Mouse (Mus musculus): Measurements from ENCODE around the gene Arhgap6. TPM values are rescaled to one million over a fixed set of nuclear protein-coding genes. Genes with fewer than 3 reads are reported as not detected.
A peak's percentile ranks its signal among the peaks of the same experiment; 100 is the strongest.
"Not testable (repeated sequence)": the region's sequence is repeated elsewhere in the genome, so short reads cannot be mapped to it uniquely, and the experiment has no call there.

The Arhgap6 gene
- polyA plus RNA-seq, 1 experiment from 2014 or later = 16.5 TPM

DNA sequence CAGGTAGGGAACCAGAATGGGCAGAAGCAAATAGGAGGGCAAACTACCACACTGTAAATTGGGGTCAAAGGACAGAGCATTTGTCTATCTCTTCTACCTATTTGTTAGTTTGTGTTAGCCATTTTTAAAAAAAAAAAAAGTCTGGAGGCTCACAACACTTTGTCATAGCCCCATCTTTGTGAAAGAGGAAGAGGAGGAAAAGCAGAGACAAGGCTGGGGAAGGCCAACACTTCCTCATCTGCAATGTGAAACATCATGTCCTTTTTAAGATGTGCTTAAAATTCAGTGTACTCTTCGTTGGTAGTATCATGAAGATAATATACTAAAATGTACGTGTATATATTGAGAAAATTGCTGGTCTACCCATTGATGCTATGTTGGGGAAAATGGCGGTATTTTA is 466.1 kb downstream of the Arhgap6 start:
- Histone ChIP-seq H3K79me2 (ENCODE audit: inconsistent target) (no peaks in the 10 kb centered on the region), H3K36me3 (ENCODE audit: inconsistent target) (no peaks in the 10 kb centered on the region), H3K4me3 (ENCODE audit: inconsistent target) (no peak overlapping the region), H3K27ac (no peak overlapping the region)
- WGBS (ENCODE audit: missing documents) = 64% methylated on average over 3 of the region's 3 CpGs

DNA sequence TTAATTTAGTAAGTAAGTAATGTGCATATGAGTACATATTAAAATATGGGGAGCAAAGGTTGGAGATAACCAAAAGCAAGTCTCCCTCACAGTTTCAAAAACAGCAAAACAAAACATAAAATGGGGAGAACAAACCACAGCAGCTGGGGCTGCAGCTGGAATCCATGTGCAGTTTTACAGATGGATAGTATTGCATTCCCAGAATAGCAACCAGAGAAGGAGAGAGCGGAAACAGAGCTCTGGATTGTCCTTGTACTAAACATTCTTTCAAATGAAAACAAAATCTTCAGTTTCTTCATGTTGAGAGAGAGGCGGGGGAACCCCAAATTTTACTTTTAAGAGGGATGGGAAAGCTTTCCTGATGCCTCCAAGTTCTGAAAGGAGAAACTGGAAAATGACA is 467.3 kb downstream of the Arhgap6 start:
- Histone ChIP-seq H3K4me3 (ENCODE audit: inconsistent target) (no peak overlapping the region), H3K27ac (no peak overlapping the region), H3K79me2 (ENCODE audit: inconsistent target) (no peaks in the 10 kb centered on the region), H3K36me3 (ENCODE audit: inconsistent target) (no peaks in the 10 kb centered on the region)
- 85% methylated on average over 2 of the region's 2 CpGs for WGBS (ENCODE audit: missing documents)

DNA sequence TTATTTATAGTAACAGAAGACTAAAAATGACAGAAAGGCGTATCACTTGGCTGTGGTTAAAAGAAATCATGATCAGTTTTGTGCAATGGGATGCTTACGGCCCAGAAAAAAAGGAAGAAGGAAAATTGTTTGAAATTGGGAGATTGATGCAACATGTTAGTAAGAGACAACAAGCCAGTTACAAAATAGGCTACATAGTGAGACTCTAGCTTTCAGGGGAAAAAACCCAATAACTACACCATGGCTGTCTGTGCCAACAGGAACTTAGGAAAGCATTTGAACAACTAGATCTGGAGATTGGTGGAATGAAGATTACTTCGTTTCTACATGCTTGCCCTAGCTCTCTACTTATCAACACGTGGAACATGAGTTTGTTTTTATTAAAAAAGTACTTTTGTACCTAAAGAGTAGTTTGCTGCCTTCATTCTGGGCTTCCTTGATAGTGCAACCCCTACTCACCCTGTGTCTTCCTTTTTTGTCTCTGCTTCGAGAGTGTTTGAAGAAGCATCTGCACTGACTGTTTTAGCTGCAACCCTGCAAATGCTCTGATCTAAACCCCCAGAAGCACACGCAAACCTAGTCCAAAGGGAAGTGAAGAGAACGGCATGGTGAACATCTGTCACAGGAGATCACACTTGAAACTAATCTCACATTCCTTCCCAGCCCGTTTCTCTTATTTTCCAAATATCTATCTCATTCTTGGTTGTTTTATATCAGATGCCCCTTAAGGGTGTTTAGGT is 468.7 kb downstream of the Arhgap6 start:
- no peak overlapping the region for H3K27ac ChIP-seq
- 55% methylated on average over 8 of the region's 8 CpGs for WGBS (ENCODE audit: missing documents)
- no peak overlapping the region for H3K4me3 ChIP-seq (ENCODE audit: inconsistent target)
- H3K79me2 ChIP-seq (ENCODE audit: inconsistent target) = no peaks in the 10 kb centered on the region
- H3K36me3 ChIP-seq (ENCODE audit: inconsistent target) = no peaks in the 10 kb centered on the region

DNA sequence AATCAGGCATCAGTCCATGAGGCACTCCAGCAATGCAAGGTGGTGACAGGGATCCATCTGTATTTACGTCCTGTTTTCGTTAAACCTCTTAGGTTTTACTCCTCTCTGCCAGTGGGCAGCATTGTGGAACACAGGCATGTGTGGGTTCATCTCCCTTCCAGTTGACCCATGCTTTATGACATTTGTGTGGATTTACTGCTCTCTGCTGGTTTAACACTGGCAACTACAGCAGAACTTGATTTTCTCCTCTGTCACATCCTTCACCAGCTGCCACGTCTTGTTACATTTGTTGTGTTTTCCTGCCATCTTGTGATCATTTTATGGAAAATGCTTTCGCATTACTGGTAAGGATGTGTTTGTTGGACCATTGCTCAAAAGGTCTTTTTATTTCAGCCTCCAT is 504.7 kb downstream of the Arhgap6 start:
- Histone ChIP-seq H3K36me3 (ENCODE audit: inconsistent target) (no peaks in the 10 kb centered on the region), H3K27ac (no peak overlapping the region), H3K4me3 (ENCODE audit: inconsistent target) (no peak overlapping the region), H3K79me2 (ENCODE audit: inconsistent target) (no peaks in the 10 kb centered on the region)
- 83% methylated on average over 4 of the region's 4 CpGs for WGBS (ENCODE audit: missing documents)

DNA sequence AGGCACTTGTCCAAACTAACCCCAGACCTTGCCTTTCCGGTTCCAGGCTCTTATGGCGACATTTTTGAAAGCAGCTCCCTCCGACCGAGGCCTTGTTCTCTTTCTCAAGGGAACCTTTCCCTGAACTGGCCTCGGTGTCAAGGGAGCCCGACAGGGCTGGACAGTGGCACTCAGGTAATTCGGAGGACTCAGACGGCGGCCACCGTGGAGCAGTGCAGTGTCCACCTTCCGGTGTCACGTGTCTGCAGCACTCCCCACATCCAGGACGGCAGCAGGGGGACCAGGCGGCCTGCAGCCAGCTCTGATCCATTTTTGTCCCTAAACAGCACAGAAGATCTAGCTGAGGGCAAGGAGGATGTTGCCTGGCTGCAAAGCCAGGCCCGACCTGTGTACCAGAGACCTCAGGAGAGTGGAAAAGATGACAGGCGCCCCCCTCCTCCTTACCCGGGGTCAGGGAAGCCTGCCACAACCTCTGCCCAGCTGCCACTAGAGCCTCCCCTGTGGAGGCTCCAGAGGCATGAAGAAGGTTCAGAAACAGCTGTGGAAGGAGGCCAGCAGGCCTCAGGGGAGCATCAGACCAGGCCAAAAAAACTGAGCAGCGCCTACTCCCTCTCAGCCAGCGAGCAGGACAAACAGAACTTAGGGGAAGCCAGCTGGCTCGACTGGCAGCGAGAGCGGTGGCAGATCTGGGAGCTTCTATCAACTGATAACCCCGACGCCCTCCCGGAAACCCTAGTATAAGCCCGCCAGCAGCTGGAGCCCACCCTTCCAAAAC is 507.6 kb downstream of the Arhgap6 start:
- no peaks in the 10 kb centered on the region for H3K79me2 ChIP-seq (ENCODE audit: inconsistent target)
- H3K27ac ChIP-seq = no peak overlapping the region
- WGBS (ENCODE audit: missing documents) = 86% methylated on average over 23 of the region's 26 CpGs
- no peak overlapping the region for H3K4me3 ChIP-seq (ENCODE audit: inconsistent target)
- no peaks in the 10 kb centered on the region for H3K36me3 ChIP-seq (ENCODE audit: inconsistent target)

DNA sequence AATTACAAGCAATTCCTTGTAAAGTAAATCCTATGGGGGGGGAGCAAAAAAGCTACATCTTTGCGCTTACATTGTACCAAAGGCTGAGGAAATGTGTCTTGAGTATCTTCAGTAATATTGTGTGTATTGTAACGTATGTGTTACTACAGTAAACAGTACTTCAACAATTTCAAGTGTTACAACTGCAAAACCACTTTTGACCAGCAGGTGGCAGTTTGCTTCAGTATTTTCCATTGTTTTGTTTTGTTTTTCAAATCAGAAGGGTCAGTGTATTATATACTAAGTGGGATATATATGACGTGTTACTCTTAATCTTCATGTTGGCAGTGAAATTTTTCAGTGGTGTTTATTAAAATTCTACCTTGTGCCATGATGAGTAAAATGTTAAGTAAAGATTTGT is 509.0 kb downstream of the Arhgap6 start:
- no peak overlapping the region for H3K27ac ChIP-seq
- H3K4me3 ChIP-seq (ENCODE audit: inconsistent target) = no peak overlapping the region
- no peaks in the 10 kb centered on the region for H3K79me2 ChIP-seq (ENCODE audit: inconsistent target)
- no peaks in the 10 kb centered on the region for H3K36me3 ChIP-seq (ENCODE audit: inconsistent target)
- WGBS (ENCODE audit: missing documents) = 58% methylated on average over 3 of the region's 3 CpGs

DNA sequence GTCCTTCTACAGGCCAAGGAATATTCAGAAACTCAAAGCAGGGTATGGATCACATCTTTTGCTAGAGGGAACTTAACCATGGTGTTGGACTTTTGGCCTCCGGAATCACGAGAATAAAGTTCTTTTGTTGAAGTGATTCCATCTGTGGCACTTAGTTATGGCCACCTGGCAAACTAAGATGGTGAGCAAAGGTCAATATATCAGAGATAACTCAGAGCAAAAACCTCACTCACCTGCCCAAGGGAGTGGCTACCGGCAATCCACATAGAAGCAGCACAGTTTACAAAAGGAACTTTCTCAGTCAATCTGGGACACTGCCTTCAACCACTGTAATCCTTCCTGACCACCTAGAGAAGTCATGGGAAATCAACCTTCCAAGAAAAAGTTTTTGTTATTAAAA is 513.7 kb downstream of the Arhgap6 start:
- H3K79me2 ChIP-seq (ENCODE audit: inconsistent target) = no peaks in the 10 kb centered on the region
- no peak overlapping the region for H3K27ac ChIP-seq
- H3K4me3 ChIP-seq (ENCODE audit: inconsistent target) = no peak overlapping the region
- 94% methylated on average over 3 of the region's 3 CpGs for WGBS (ENCODE audit: missing documents)
- 0 out of 2 replicates have a peak, but pooled peaks cover 3% of the 10 kb centered on the region for H3K36me3 ChIP-seq (ENCODE audit: inconsistent target)

DNA sequence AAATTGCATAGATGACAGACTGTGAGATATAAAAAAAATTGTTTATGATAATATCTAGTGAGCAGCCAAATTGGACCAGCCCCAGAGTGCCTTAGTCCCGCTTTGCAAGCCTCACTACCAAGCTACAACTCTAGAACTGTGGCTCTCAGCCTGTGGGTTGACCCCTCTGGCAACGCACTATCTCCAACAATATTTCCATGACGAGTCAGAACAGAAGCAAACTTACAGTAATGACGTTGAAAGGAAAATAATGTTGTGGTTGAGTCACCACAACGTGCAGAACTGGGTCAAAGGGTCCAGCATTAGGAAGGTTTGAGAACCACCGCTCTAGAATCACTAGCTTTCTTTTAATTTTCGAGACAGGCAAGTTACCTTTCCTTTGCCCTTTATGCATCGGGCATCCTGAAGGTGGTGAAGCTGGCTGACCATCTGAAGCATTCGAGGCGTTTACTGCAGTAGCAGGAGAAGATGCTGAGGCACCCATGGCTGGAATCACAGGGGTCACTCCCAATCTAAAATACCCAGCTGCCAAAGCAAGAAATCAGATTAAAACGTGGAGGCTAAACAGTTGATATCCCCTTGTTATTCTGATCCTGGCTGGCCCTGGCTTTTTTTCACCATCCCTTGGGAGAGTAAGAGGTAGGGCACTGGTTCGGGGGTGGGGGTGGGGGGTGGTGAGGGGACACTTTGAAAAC is 524.3 kb downstream of the Arhgap6 start:
- no peaks in the 10 kb centered on the region for H3K36me3 ChIP-seq (ENCODE audit: inconsistent target)
- H3K27ac ChIP-seq = peak overlapping the region; percentile 45
- WGBS (ENCODE audit: missing documents) = 43% methylated on average over 10 of the region's 12 CpGs
- H3K79me2 ChIP-seq (ENCODE audit: inconsistent target) = peaks cover 21% of the 10 kb centered on the region; the same call in 1 of the 2 replicates
- peak overlapping the region; percentile 51 for H3K4me3 ChIP-seq (ENCODE audit: inconsistent target)

DNA sequence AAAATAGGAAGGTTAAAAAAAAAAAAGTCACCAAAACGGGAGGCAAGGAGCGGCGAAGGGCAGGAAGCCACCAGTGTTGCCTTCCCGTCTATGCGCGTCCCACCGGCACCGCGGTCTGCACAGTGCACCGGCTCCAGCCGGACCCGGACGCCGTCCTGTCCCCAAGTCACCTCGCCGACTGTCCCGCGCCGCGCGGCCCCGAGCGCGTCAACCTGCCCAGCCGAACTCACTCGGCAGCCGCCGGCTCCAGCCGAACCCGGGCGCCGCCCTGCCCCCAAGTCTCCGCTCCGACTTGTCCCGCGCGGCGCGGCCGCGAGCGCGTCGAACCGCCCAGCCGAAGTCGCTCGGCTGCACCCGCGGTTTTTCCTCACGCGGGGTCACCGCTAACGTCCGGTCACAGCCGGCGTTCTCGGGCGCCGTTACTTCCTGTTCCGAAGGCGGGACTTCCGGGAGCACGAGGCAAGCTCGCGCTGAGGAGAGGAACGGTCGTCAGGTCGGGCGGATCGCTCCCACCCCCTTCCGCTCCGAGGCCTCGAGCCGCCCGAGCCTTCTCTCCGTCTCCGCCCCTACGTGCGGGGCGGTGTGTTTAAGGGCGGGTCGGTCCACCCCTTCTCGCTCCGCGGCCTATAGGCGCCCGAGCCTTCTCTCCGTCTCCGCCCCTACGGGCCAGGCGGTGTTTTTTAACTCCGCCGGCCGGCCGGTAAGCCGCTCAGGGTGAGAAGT is 525.2 kb downstream of the Arhgap6 start, which contains the start of gene Hccs:
Hccs (minus strand) TSS at position 428 of the 723 bp plus-strand sequence.
- Histone ChIP-seq H3K27ac (peak within 1 kb of the TSS; percentile 45), H3K4me3 (ENCODE audit: inconsistent target) (peak within 1 kb of the TSS; percentile 51), H3K79me2 (ENCODE audit: inconsistent target) (peaks cover 21% of the 10 kb centered on the region; the same call in 1 of the 2 replicates), H3K36me3 (ENCODE audit: inconsistent target) (no peaks in the 10 kb centered on the region)
- WGBS (ENCODE audit: missing documents) = 21% methylated on average over 60 of the region's 97 CpGs

DNA sequence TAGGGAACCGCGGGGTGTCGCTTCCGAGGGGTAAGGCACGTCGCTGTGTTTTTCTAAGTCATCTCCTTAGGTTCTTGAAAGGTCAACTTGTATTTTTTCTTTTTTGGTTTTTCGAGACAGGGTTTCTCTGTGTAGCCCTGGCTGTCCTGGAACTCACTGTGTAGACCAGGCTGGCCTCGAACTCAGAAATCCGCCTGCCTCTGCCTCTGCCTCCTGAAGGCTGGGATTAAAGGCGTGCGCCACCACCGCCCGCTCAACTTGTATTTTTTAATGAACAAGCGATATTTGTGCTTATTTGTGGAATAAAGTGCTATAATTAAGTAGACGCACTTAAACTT is 525.7 kb downstream of the Arhgap6 start:
- H3K36me3 ChIP-seq (ENCODE audit: inconsistent target); H3K27ac ChIP-seq: not testable (repeated sequence)
- Histone ChIP-seq H3K4me3 (ENCODE audit: inconsistent target) (peak overlapping the region; percentile 25), H3K79me2 (ENCODE audit: inconsistent target) (peaks cover 21% of the 10 kb centered on the region; the same call in 1 of the 2 replicates)
- WGBS (ENCODE audit: missing documents) = 60% methylated on average over 10 of the region's 15 CpGs

DNA sequence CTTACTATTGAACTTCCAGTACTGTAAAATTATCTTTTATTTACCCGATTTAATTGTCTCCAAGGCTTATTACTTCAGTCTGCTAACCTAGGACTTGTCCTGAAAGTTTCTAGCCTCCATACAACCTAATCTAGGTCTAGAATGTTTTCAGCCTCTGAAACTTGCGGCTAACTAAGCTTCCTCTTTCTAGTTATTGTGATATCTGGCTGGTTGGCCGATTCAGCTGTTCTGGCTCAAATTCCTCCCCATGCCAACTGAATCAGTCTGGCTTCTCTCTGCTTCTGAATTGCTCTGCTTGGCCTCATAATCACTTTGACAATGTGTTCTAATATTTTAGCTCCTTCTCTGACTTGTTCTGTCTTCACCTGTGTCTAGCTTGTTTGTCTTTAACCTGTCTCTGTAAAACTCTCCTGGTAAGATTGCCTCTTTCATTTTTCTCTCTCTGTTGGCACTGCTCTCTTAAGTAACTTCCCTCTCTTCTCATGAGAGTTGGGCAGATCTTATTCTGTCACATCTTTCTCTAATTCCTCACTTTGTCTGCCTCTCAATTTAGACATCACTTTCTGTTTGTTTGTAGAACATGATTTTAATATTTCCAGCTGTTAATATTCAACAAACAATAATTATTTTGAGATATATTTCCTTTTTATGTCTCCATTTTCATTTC is 531.2 kb downstream of the Arhgap6 start:
- H3K27ac ChIP-seq = peak overlapping the region; percentile 38; the same call in 1 of the 2 replicates
- H3K36me3 ChIP-seq (ENCODE audit: inconsistent target) = no peaks in the 10 kb centered on the region
- no peaks in the 10 kb centered on the region for H3K79me2 ChIP-seq (ENCODE audit: inconsistent target)
- WGBS (ENCODE audit: missing documents) = 24% methylated on average over 3 of the region's 3 CpGs
- H3K4me3 ChIP-seq (ENCODE audit: inconsistent target) = no peak overlapping the region

DNA sequence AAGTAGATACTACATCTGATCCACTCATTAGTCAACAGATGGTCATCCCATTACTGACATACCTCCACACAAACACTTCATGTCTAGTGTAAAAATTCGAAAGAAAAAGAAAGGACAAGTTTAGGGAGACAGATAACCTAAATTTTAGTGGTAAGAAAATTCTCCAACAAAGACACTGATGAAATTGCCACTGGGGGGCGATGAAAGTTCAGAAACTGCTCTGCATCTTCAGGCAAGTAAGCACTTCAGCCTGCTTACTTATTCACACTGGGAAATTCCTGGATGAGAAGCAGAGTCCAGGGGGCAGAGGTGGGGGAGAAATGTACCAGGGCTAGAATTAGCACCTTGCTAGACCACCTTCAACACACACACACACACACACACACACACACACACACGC is 537.4 kb downstream of the Arhgap6 start:
- Histone ChIP-seq H3K79me2 (ENCODE audit: inconsistent target) (no peaks in the 10 kb centered on the region), H3K36me3 (ENCODE audit: inconsistent target) (no peaks in the 10 kb centered on the region), H3K4me3 (ENCODE audit: inconsistent target) (no peak overlapping the region), H3K27ac (no peak overlapping the region)
- 41% methylated on average over 3 of the region's 3 CpGs for WGBS (ENCODE audit: missing documents)

DNA sequence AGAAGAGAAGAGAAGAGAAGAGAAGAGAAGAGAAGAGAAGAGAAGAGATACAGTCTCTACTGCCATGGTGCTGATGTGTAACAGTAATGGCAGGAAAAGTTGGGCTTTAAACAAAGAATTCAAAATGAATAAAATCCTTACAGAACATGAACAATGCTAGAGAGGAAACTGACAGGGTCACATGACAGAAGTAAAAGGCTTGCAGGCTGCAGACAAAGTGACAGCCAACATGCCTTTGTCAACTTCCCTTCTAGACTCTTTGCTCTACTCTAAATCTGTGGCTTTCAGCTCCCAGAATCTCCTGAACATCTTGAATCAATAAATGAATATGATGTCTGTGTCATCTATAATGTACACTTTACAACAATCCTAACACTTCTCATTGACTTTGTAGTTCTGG is 542.7 kb downstream of the Arhgap6 start:
- H3K27ac ChIP-seq = no peak overlapping the region
- H3K4me3 ChIP-seq (ENCODE audit: inconsistent target) = no peak overlapping the region
- no peaks in the 10 kb centered on the region for H3K79me2 ChIP-seq (ENCODE audit: inconsistent target)
- H3K36me3 ChIP-seq (ENCODE audit: inconsistent target) = no peaks in the 10 kb centered on the region

DNA sequence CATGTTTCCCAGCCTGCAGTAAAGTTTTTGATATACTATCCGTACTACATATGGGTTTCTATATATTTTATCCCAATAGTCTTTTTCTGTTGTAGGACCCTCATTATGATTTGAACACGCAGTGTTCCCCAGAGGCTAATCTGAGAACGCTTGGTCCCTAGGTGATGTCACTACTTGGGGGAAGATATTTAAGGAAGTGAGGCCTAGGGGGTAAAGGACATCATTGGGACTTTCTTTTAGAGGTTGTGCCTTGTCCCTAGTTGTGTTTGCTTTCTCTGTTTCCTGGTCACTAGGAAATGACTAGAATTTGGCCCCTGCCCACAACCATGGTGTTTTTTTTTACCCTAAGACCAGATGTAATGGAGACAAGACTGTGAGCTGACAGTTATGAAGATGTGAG is 543.3 kb downstream of the Arhgap6 start:
- Histone ChIP-seq H3K36me3 (ENCODE audit: inconsistent target) (no peaks in the 10 kb centered on the region), H3K79me2 (ENCODE audit: inconsistent target) (no peaks in the 10 kb centered on the region), H3K4me3 (ENCODE audit: inconsistent target) (no peak overlapping the region), H3K27ac (no peak overlapping the region)
- WGBS (ENCODE audit: missing documents) = 61% methylated on average over 3 of the region's 3 CpGs

All from macrophage (primary cell).